Mouse (Mus musculus) right cerebral cortex, postnatal 14 days (tissue): ENCODE measurements around the gene Lclat1.

ENCODE experiments used
- DNase-seq: peaks from one replicate; pipeline ENCODE4 v3.0.0; 2022

The Lclat1 gene

GRCm38 (mm10) chr17:73092103-73093097 lies 15.4 kb upstream of the Lclat1 start:
- no peak for DNase-seq

DNA sequence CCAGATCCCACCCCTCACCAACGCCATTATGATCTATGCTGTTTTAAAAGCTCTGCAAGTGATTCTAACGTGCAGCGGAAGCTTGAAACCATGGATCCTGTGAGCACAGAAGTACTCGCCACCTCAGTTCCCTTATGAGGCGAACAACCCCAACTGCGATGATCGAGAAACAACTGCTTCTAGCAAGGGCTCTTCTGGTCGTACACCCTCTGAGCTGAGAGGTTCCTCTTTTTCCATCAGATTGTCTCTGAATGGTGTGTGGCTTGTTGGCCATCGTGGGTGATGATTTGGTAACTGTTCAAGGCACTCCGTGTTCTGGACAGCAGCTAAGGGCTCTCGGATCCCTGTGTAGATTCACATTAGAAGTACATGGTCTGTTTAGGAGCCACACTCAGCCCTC lies 12.7 kb upstream of the Lclat1 start:
- no peak for DNase-seq

DNA sequence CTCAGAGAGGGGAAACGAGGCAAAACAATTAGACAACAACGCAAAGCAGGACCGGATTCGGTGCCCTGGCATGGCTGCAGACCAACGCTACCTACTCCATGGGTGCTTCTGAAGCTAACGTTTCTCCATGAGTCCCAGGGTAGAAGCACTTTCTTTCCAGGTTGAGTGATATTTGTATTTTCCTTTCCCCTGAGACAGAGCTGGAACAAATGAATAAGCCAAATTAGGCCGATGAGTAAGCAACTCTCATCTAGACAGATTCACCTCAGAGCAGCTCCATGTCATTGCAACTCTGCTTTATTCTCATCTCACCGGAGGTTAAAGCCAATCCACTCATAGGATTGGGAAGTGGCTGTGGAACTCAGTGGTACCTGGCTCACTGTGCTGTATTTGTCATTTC lies 12.2 kb upstream of the Lclat1 start:
- DNase-seq: no peak

GRCm38 (mm10) chr17:73096484-73096883 lies 11.3 kb upstream of the Lclat1 start:
- peak; percentile 48 for DNase-seq

DNA sequence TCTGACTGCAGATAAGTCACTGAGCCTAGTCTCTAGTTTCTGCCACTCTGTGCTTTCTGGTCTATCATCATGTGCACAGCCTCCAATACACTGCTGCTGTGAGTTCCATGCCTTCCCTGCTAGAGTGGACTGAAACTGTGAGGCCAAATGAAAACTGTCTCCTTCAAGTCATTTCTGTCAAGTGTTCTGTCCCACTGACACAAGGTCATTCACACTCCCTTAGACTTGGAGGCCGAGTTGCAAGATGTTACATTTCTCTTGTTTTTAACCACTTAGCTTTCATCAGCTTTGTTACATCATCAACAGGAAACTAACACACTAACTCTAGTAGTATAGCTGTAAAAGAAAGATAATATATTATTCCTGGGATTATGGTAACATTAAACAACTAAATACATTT lies 9.1 kb upstream of the Lclat1 start:
- no peak for DNase-seq

DNA sequence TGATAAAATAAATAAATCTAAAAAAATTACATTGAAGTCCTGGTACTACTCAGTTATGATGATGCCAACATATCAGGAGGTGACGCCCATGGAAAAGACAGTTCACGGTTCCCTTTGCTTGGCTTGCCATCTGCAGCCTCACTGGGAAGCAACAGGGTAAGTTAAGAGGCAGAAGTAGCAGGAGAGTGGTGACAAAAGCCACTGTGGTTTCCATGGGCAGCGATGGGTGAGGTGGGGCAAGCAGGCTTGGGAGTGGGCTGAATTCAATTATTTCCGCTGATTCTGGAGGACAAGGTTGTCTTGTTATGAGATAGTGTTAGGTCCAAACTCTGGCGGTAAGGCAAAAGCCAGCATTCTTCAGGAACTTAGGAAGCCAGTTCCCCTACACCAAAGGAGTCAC lies 7.4 kb upstream of the Lclat1 start:
- DNase-seq: no peak

DNA sequence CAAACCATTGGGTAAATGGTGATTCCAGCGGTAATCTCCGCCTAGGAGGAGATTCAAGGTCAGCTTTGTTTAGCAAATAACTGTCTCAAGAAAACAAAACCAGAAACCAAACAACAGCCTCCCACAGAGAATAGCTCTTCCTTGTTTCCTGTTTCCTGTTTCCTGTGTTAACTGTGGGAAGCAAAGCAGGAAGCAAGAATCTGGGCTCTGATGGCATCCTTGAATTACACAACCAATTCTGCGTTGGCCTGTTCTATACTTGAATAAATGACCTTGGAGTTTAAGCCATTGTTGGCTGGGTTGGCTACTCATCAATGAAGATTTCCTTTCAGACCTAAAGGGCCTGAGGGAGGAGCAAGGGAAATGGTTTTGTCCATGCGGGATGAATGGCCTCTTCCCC lies 5.2 kb upstream of the Lclat1 start:
- no peak for DNase-seq

DNA sequence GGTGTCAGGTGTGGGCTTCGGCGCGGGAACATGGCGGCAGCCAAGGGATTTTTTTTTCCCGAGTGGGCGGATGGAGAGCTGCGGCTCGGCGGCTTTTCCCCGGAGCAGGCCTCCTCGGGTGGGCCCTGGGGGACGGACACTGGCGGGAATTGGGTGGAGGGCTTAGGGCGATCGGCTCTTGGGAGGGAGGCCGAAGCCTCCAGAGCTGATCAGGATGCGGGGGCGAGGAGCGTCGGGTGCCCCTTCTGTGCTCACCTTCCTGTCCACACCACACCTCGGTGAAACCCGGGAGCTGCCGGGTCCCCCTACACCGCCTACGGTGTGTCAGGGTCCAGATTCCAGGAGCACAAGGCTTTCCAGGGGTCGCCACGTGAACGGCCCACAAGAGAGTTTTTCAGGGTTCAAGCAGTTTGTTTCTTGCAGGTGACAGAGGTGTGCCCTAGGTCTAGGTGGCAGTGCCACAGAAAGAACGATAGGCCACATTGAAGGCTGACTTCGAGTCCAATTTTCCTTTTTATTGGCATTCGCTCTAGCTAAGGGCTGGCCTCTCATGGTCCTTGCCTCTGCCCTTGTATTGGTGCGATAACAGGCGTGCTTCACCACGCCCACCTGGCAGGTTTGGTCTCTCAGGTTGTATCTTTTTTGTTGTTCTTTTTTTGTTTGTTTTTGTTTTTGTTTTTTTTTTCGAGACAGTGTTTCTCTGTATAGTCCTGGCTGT lies 544 bp downstream of the Lclat1 start:
- DNase-seq: no peak

DNA sequence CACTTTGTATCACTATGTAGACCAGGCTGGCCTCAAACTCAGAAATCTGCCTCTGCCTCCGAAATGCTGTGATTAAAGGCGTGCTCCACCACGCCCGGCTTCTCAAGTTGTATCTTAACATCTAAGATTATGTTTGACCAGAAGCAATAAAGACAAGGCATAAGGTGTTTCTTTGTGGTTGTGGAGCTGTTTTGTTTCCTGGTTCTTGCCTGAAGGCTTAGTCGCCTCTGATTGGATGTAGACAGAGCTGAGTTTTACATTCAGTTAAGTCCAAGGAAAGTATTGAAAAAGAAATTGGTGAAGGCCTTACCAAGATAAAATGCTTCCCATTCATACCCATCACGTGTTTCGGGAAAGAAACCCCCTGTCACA lies 1.1 kb downstream of the Lclat1 start:
- no peak for DNase-seq

GRCm38 (mm10) chr17:73112128-73112527 lies 4.3 kb downstream of the Lclat1 start:
- DNase-seq: no peak

GRCm38 (mm10) chr17:73112601-73113000 lies 4.8 kb downstream of the Lclat1 start:
- DNase-seq: no peak

GRCm38 (mm10) chr17:73113230-73113629 lies 5.4 kb downstream of the Lclat1 start:
- DNase-seq: no peak

DNA sequence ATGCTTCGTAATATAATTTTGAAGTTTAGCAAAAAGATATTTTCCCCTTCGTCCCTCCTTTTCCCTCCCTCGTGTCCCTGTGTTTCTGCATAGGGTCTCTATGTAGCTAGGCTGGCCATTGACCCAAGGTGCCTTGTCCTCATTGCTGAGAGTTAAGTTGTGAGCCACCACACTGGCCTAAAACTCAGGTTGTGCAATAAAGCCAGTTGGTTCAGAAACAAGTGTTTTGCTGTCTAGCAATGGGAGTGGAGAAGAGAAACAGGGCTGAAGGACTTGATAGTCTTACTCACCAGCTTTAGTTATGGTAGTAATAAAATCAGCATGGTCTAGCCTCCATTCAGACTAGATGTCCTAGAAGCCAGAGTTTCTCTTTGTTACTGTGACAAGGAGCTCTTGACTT lies 10.3 kb downstream of the Lclat1 start:
- DNase-seq: no peak

GRCm38 (mm10) chr17:73118702-73119101 lies 10.9 kb downstream of the Lclat1 start:
- DNase-seq: no peak

GRCm38 (mm10) chr17:73119150-73119549 lies 11.4 kb downstream of the Lclat1 start:
- no peak for DNase-seq

GRCm38 (mm10) chr17:73120545-73120944 lies 12.8 kb downstream of the Lclat1 start:
- DNase-seq: no peak

DNA sequence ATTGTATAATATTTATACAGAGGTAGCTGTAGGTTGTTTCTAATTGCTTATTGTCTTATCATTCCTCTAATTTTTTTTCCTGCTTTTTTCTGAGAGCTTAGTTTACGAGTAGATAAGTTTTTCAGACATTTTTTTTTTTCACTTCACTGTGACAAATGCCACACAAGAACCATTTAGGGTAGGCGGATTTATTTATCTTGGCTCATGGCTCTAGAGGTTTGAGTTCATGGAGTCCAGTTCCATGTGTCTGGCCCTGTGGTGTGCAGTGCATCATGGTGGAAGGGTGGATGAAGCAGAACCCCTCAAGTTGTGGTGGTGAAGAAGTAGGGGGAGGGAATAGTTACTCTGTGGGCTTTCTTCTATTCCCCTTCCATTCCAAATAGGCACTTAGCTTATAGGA lies 13.9 kb downstream of the Lclat1 start:
- DNase-seq: no peak

- no peak for DNase-seq
These were observed 18.6 kb downstream of the Lclat1 start for GRCm38 (mm10) chr17:73126349-73126748.

DNA sequence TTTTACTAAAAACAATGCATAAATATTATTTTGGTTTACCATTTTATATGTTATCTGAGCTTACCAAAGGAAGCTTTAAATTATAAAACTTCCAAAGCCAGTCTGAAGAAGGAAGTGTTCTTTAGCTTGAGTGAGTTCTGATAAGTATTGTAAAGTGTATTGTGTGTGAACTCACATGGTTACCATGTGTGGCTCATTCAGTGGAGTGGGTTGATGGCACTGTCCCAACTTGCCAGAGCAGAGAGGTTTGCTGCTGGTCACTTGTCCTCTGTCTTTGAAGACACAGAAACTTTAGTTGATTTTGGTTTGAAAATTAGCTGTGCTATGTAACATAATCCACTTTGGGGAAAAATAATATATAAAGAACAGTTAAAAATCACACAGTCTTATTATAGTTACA lies 19.1 kb downstream of the Lclat1 start:
- no peak for DNase-seq

- DNase-seq: no peak
These were observed 29.0 kb downstream of the Lclat1 start for GRCm38 (mm10) chr17:73136562-73137484.

GRCm38 (mm10) chr17:73138217-73138616 lies 30.4 kb downstream of the Lclat1 start:
- no peak for DNase-seq

DNA sequence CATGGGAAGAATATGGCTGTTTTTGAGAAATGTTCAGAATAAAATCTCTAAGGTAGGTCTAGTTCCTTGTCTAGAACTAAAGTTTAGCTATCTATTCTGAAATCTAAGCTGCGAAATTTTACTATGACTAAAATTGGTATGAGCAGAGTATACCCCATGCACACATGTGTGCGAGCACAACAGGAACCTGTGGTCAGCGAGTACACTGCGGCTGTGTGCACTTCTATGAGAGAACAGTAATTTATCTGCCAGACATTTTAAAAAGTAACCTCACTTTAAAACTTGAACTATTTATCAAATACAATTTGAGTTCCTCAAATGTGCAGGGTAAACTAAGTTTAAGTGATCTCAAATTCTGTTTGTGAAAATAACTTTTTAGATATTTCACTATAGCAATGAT lies 34.2 kb downstream of the Lclat1 start:
- DNase-seq: no peak

GRCm38 (mm10) chr17:73142445-73142844 lies 34.7 kb downstream of the Lclat1 start:
- no peak for DNase-seq
